Mouse (Mus musculus): ENCODE measurements around the gene Thap3. TPM values are rescaled to one million over a fixed set of nuclear protein-coding genes. Genes with fewer than 3 reads are reported as not detected.

Thap3 gene
- polyA plus RNA-seq, 1 experiment = 46.4 TPM

GRCm38 (mm10) chr4:151946211-151946610 lies 42.6 kb downstream of the Thap3 start:
- TF ChIP-seq SRF (IDR thresholded peaks at IDR 0.05; ENCODE audit: control insufficient read depth, insufficient read length, low read depth) (no peak), MYOD1 (IDR thresholded peaks at IDR 0.05; ENCODE audit: control insufficient read depth in 1 of 3, insufficient read length in 2 of 3, low read depth in 2 of 3) (no peak), MYOG (IDR thresholded peaks at IDR 0.05; ENCODE audit: control insufficient read depth in 1 of 3, insufficient read depth in 1 of 3, insufficient read length in 2 of 3, low read depth in 2 of 3) (no peak), MAX (IDR thresholded peaks at IDR 0.05; ENCODE audit: low read depth) (no peak), E2F4 (IDR thresholded peaks at IDR 0.05; ENCODE audit: insufficient read depth) (no peak), CEBPB (IDR thresholded peaks at IDR 0.05; ENCODE audit: insufficient read depth, poor library complexity, severe bottlenecking) (no peak), TCF3 (IDR thresholded peaks at IDR 0.05; ENCODE audit: insufficient read length, low read depth) (no peak), TCF12 (IDR thresholded peaks at IDR 0.05; ENCODE audit: insufficient read depth, poor library complexity, severe bottlenecking) (no peak), USF1 (IDR thresholded peaks at IDR 0.05; ENCODE audit: low read depth) (no peak), POLR2AphosphoS2 (IDR thresholded peaks at IDR 0.05; ENCODE audit: insufficient read length, low read depth) (no peak), REST (IDR thresholded peaks at IDR 0.05; ENCODE audit: insufficient read depth, insufficient read length) (no peak), POLR2A (IDR thresholded peaks at IDR 0.05; ENCODE audit: insufficient read length, low read depth) (no peak)
- Histone ChIP-seq H3K36me3 (ENCODE audit: control insufficient read depth, insufficient read depth) (peaks cover 2% of the 10 kb centered on the region), H3K4me2 (ENCODE audit: low read depth) (no peak overlapping the region), H3K27me3 (ENCODE audit: control insufficient read depth, insufficient read depth, insufficient read length) (no peaks in the 10 kb centered on the region), H3K79me2 (ENCODE audit: control insufficient read depth, insufficient read depth) (peaks cover 42% of the 10 kb centered on the region), H3K4me3 (no peak overlapping the region), H3ac (ENCODE audit: control insufficient read depth, insufficient read length) (no peak overlapping the region)

DNA sequence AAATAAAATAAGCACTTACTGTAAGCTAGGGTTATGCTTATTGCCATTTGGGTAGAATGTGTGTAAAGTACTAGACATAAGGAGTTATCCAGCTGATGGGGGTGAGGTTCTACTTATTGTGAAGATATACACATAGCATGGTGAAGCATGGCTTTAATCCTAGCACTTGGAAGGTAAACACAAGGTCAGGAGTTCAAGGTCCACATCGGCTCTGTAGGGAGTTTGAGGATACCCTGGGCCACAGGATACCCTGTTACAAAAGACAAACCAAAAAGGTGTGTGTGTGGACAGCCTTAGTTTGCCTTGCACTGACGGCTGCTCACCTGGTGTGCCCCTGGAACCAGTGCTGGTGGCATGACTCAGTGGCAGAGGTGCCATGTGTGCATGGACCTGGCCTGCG lies 50.7 kb downstream of the Thap3 start:
- H3K36me3 ChIP-seq (ENCODE audit: control insufficient read depth, insufficient read depth) = no peaks in the 10 kb centered on the region
- peaks cover 79% of the 10 kb centered on the region for H3K79me2 ChIP-seq (ENCODE audit: control insufficient read depth, insufficient read depth)
- no peaks in the 10 kb centered on the region for H3K27me3 ChIP-seq (ENCODE audit: control insufficient read depth, insufficient read depth, insufficient read length)
- TF ChIP-seq TCF12 (IDR thresholded peaks at IDR 0.05; ENCODE audit: insufficient read depth, poor library complexity, severe bottlenecking) = no peak
- TF ChIP-seq USF1 (IDR thresholded peaks at IDR 0.05; ENCODE audit: low read depth) = no peak
- no peak for TF ChIP-seq SRF (IDR thresholded peaks at IDR 0.05; ENCODE audit: control insufficient read depth, insufficient read length, low read depth)
- no peak for TF ChIP-seq E2F4 (IDR thresholded peaks at IDR 0.05; ENCODE audit: insufficient read depth)
- no peak for TF ChIP-seq REST (IDR thresholded peaks at IDR 0.05; ENCODE audit: insufficient read depth, insufficient read length)
- TF ChIP-seq MAX (IDR thresholded peaks at IDR 0.05; ENCODE audit: low read depth) = no peak
- no peak for TF ChIP-seq POLR2AphosphoS2 (IDR thresholded peaks at IDR 0.05; ENCODE audit: insufficient read length, low read depth)
- no peak for TF ChIP-seq POLR2A (IDR thresholded peaks at IDR 0.05; ENCODE audit: insufficient read length, low read depth)
- no peak overlapping the region for H3K4me3 ChIP-seq
- H3K4me2 ChIP-seq (ENCODE audit: low read depth) = no peak overlapping the region
- no peak overlapping the region for H3ac ChIP-seq (ENCODE audit: control insufficient read depth, insufficient read length)

DNA sequence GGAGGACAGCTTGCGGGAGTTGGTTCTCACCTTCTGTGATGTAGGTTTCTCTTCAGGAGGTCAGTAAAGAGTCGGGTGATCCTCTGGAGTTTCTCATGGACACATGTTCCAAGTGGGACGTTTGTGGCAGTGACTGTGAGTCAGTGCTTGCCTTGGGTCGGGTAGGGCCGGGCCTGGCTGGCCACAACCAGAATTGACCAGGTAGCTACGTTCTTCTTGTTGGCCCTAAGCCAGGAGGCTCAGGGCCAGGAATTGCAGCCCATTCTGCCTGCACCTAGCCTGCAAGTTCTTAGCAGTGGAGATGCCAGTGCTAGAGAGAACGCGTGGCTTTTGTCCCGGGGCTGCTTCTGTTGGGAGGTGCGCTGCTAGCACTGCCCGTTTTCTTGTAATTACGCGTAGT lies 51.4 kb downstream of the Thap3 start:
- Histone ChIP-seq H3K36me3 (ENCODE audit: control insufficient read depth, insufficient read depth) (no peaks in the 10 kb centered on the region), H3ac (ENCODE audit: control insufficient read depth, insufficient read length) (no peak overlapping the region), H3K27me3 (ENCODE audit: control insufficient read depth, insufficient read depth, insufficient read length) (no peaks in the 10 kb centered on the region), H3K4me3 (no peak overlapping the region), H3K79me2 (ENCODE audit: control insufficient read depth, insufficient read depth) (peaks cover 77% of the 10 kb centered on the region), H3K4me2 (ENCODE audit: low read depth) (no peak overlapping the region)
- TF ChIP-seq POLR2AphosphoS2 (IDR thresholded peaks at IDR 0.05; ENCODE audit: insufficient read length, low read depth) (no peak), CEBPB (IDR thresholded peaks at IDR 0.05; ENCODE audit: insufficient read depth, poor library complexity, severe bottlenecking) (no peak), TCF12 (IDR thresholded peaks at IDR 0.05; ENCODE audit: insufficient read depth, poor library complexity, severe bottlenecking) (no peak), REST (IDR thresholded peaks at IDR 0.05; ENCODE audit: insufficient read depth, insufficient read length) (no peak), POLR2A (IDR thresholded peaks at IDR 0.05; ENCODE audit: insufficient read length, low read depth) (no peak), SRF (IDR thresholded peaks at IDR 0.05; ENCODE audit: control insufficient read depth, insufficient read length, low read depth) (no peak), MYOD1 (IDR thresholded peaks at IDR 0.05; ENCODE audit: control insufficient read depth in 1 of 3, insufficient read length in 2 of 3, low read depth in 2 of 3) (no peak), USF1 (IDR thresholded peaks at IDR 0.05; ENCODE audit: low read depth) (no peak), TCF3 (IDR thresholded peaks at IDR 0.05; ENCODE audit: insufficient read length, low read depth) (no peak), E2F4 (IDR thresholded peaks at IDR 0.05; ENCODE audit: insufficient read depth) (no peak), MYOG (IDR thresholded peaks at IDR 0.05; ENCODE audit: control insufficient read depth in 1 of 3, insufficient read depth in 1 of 3, insufficient read length in 2 of 3, low read depth in 2 of 3) (no peak), MAX (IDR thresholded peaks at IDR 0.05; ENCODE audit: low read depth) (no peak)

GRCm38 (mm10) chr4:151934215-151934572 lies 54.6 kb downstream of the Thap3 start:
- Histone ChIP-seq H3K4me2 (ENCODE audit: low read depth) (peak overlapping the region; percentile 96), H3K79me2 (ENCODE audit: control insufficient read depth, insufficient read depth) (peaks cover 56% of the 10 kb centered on the region), H3K4me3 (peak overlapping the region; percentile 82), H3K36me3 (ENCODE audit: control insufficient read depth, insufficient read depth) (no peaks in the 10 kb centered on the region), H3ac (ENCODE audit: control insufficient read depth, insufficient read length) (peak overlapping the region; percentile 77), H3K27me3 (ENCODE audit: control insufficient read depth, insufficient read depth, insufficient read length) (no peaks in the 10 kb centered on the region)
- TF ChIP-seq TCF3 (IDR thresholded peaks at IDR 0.05; ENCODE audit: insufficient read length, low read depth) = no peak
- no peak for TF ChIP-seq MAX (IDR thresholded peaks at IDR 0.05; ENCODE audit: low read depth)
- no peak for TF ChIP-seq MYOG (IDR thresholded peaks at IDR 0.05; ENCODE audit: control insufficient read depth in 1 of 3, insufficient read depth in 1 of 3, insufficient read length in 2 of 3, low read depth in 2 of 3)
- TF ChIP-seq REST (IDR thresholded peaks at IDR 0.05; ENCODE audit: insufficient read depth, insufficient read length) = no peak

DNA sequence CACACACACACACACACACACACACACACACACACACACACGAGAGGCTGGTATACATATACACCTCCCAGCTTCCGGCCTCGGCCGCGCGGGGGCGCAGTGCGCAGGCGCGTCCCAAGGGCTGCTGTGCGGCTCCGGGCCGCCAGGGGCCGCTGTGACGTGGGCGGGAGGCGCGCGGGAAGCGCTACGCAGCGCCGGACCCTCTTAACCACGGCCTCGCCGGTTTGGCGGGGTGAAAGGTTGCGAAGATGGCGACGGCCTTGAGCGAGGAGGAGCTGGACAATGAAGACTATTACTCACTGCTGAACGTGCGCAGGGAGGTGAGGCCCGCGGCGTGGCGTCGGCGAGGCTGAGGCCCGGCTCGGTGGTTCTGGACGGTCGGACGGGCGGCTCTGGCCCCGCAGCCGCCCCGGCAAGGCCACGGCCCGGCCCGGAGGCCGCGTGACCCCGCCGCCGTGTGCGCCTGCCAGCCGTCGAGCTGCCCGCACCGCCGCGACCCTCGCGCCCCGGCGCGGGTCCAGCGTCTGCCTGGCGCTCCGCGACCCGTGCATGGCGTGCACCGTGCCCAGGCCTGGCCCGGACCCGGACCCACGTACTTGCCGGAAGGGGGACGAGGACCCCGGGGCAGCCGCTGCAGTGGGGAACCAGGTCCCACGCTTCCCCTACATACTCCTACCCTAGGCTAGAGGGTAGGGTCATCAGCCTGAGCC lies 55.1 kb downstream of the Thap3 start, which contains the start of gene Dnajc11:
TSS of gene Dnajc11 (plus strand) at position 187 of the 710 bp plus-strand sequence.
- no peaks in the 10 kb centered on the region for H3K27me3 ChIP-seq (ENCODE audit: control insufficient read depth, insufficient read depth, insufficient read length)
- peak within 1 kb of the TSS; percentile 82 for H3K4me3 ChIP-seq
- TF ChIP-seq USF1 (IDR thresholded peaks at IDR 0.05; ENCODE audit: low read depth) = no peak
- TF ChIP-seq TCF12 (IDR thresholded peaks at IDR 0.05; ENCODE audit: insufficient read depth, poor library complexity, severe bottlenecking) = no peak
- no peak for TF ChIP-seq CEBPB (IDR thresholded peaks at IDR 0.05; ENCODE audit: insufficient read depth, poor library complexity, severe bottlenecking)
- TF ChIP-seq TCF3 (IDR thresholded peaks at IDR 0.05; ENCODE audit: insufficient read length, low read depth) = no peak
- TF ChIP-seq POLR2A (IDR thresholded peaks at IDR 0.05; ENCODE audit: insufficient read length, low read depth) = peak; percentile 77
- no peak for TF ChIP-seq MAX (IDR thresholded peaks at IDR 0.05; ENCODE audit: low read depth)
- no peak for TF ChIP-seq E2F4 (IDR thresholded peaks at IDR 0.05; ENCODE audit: insufficient read depth)
- TF ChIP-seq POLR2AphosphoS2 (IDR thresholded peaks at IDR 0.05; ENCODE audit: insufficient read length, low read depth) = peak; percentile 78
- peak in 2 of 3 experiments; percentile 1 to 66 for TF ChIP-seq MYOG (IDR thresholded peaks at IDR 0.05; ENCODE audit: control insufficient read depth in 1 of 3, insufficient read depth in 1 of 3, insufficient read length in 2 of 3, low read depth in 2 of 3)
- TF ChIP-seq REST (IDR thresholded peaks at IDR 0.05; ENCODE audit: insufficient read depth, insufficient read length) = peak; percentile 32
- peak in 1 of 3 experiments; percentile 48 for TF ChIP-seq MYOD1 (IDR thresholded peaks at IDR 0.05; ENCODE audit: control insufficient read depth in 1 of 3, insufficient read length in 2 of 3, low read depth in 2 of 3)
- TF ChIP-seq SRF (IDR thresholded peaks at IDR 0.05; ENCODE audit: control insufficient read depth, insufficient read length, low read depth) = no peak
- no peaks in the 10 kb centered on the region for H3K36me3 ChIP-seq (ENCODE audit: control insufficient read depth, insufficient read depth)
- peaks cover 51% of the 10 kb centered on the region for H3K79me2 ChIP-seq (ENCODE audit: control insufficient read depth, insufficient read depth)
- H3K4me2 ChIP-seq (ENCODE audit: low read depth) = peak within 1 kb of the TSS; percentile 96
- peak within 1 kb of the TSS; percentile 77 for H3ac ChIP-seq (ENCODE audit: control insufficient read depth, insufficient read length)

Measured in myocyte (in vitro differentiated cells).